Mouse (Mus musculus) CD4-positive, CD25-positive, alpha-beta regulatory T cell (primary cell): ENCODE results near the gene Clstn1. TPM values are rescaled to one million over a fixed set of nuclear protein-coding genes. Genes with fewer than 3 reads are reported as not detected.

Source experiments
- polyA plus RNA-seq: library from polyadenylated mRNA; unstranded; fragments of 100-300 nt; shearing (Covaris generic); gene quantifications from one replicate; pipeline ENCODE4 v1.2.1, GENCODE M21; 2017

Gene Clstn1
- 22.6 TPM for polyA plus RNA-seq

GRCm38 (mm10) chr4:149586044-149586782 is at the start of gene Clstn1:
Gene Clstn1 (plus strand): TSS chr4:149586468.

Other genes with a start within 250 kb of the Clstn1 start
- gene Ube4b, start 159.7 kb upstream of the Clstn1 start, polyA plus RNA-seq: 48.2 TPM
- not detected for gene Rbp7, start 131.5 kb upstream of the Clstn1 start, polyA plus RNA-seq
- gene Tmem274, start 109.1 kb upstream of the Clstn1 start, polyA plus RNA-seq: not detected
- 10.0 TPM for gene Nmnat1, start 101.3 kb upstream of the Clstn1 start, polyA plus RNA-seq
- gene Lzic, start 101.2 kb upstream of the Clstn1 start, polyA plus RNA-seq: 39.0 TPM
- gene Ctnnbip1, start 68.2 kb upstream of the Clstn1 start, polyA plus RNA-seq: 2.9 TPM
- gene Pik3cd, start 116.1 kb downstream of the Clstn1 start, polyA plus RNA-seq: 336 TPM
- 24.8 TPM for gene Tmem201, start 151.6 kb downstream of the Clstn1 start, polyA plus RNA-seq
- gene Slc25a33, start 187.8 kb downstream of the Clstn1 start, polyA plus RNA-seq: 10.5 TPM